Mouse (Mus musculus): ENCODE data around the gene Vwce. TPM values are rescaled to one million over a fixed set of nuclear protein-coding genes. Genes with fewer than 3 reads are reported as not detected.

Gene Vwce
- polyA plus RNA-seq, 1 experiment from 2014 or later = 1.2 TPM

DNA sequence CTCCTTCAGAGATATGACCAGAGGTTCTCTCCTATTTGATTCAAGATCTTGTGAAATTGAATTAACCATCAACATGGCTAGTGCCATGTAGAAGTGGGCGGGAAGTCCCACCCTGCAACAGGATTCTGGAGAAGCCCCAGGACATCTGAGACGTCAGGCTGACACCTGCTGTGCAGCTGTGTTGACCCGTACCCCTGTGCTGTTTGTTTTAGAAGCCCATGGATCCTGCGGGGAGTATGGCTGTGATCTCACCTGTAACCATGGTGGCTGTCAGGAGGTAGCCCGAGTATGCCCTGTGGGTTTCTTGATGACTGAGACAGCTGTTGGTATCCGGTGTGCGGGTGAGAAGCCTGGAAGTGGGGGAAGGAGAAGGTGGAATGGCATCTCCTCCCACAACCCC, 3.8 kb downstream of the Vwce start:
- Histone ChIP-seq H3K9me3 (ENCODE audit: control insufficient read depth, low read length) (no peaks in the 10 kb centered on the region), H3K27ac (ENCODE audit: low read depth, low read length) (no peak overlapping the region), H3K27me3 (replicated peaks; ENCODE audit: control insufficient read depth, insufficient read depth, low read length) (no peaks in the 10 kb centered on the region), H3K4me2 (ENCODE audit: low read length) (no peak overlapping the region), H3K9ac (ENCODE audit: low read depth, low read length) (no peak overlapping the region), H3K36me3 (ENCODE audit: control insufficient read depth, insufficient read depth, low read length) (no peaks in the 10 kb centered on the region), H3K4me1 (ENCODE audit: control insufficient read depth, insufficient read depth, low read depth, low read length) (peaks cover 17% of the 10 kb centered on the region), H3K4me3 (ENCODE audit: low read length) (no peak overlapping the region)
- WGBS = 64% methylated on average over 7 of the region's 7 CpGs
- no peak for ATAC-seq

DNA sequence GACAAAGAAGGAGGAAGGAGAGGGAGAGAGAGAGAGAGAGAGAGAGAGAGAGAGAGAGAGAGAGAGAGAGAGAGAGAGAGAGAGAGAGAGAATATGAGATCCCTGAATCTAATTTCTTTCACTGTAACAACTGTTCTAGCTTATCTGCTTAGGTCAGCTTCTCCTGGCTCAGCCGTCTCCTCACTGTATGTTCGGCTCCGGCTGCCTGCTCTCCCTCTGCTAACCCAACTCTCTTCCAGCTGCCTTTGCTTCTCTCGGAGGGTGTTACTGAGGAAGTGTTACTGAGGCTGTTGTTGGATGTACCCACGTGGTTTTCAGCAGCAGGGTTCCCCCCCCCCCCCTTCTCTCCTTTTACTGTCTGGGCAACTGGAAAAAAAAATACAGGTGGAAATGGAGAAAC, 6.1 kb downstream of the Vwce start:
- Histone ChIP-seq H3K27me3 (replicated peaks; ENCODE audit: control insufficient read depth, insufficient read depth, low read length) (no peaks in the 10 kb centered on the region), H3K4me1 (ENCODE audit: control insufficient read depth, insufficient read depth, low read depth, low read length) (peaks cover 7% of the 10 kb centered on the region), H3K9ac (ENCODE audit: low read depth, low read length) (no peak overlapping the region), H3K4me3 (ENCODE audit: low read length) (no peak overlapping the region), H3K27ac (ENCODE audit: low read depth, low read length) (no peak overlapping the region), H3K36me3 (ENCODE audit: control insufficient read depth, insufficient read depth, low read length) (no peaks in the 10 kb centered on the region), H3K9me3 (ENCODE audit: control insufficient read depth, low read length) (no peaks in the 10 kb centered on the region), H3K4me2 (ENCODE audit: low read length) (no peak overlapping the region)
- ATAC-seq = no peak
- 9% methylated on average over 5 of the region's 5 CpGs for WGBS

GRCm38 (mm10) chr19:10640589-10641378, 6.8 kb downstream of the Vwce start:
- no peak for ATAC-seq
- Histone ChIP-seq H3K9ac (ENCODE audit: low read depth, low read length) (no peak overlapping the region), H3K4me1 (ENCODE audit: control insufficient read depth, insufficient read depth, low read depth, low read length) (peaks cover 3% of the 10 kb centered on the region; the same call in 1 of the 2 replicates), H3K27ac (ENCODE audit: low read depth, low read length) (no peak overlapping the region), H3K4me3 (ENCODE audit: low read length) (no peak overlapping the region), H3K4me2 (ENCODE audit: low read length) (no peak overlapping the region), H3K9me3 (ENCODE audit: control insufficient read depth, low read length) (no peaks in the 10 kb centered on the region), H3K27me3 (replicated peaks; ENCODE audit: control insufficient read depth, insufficient read depth, low read length) (no peaks in the 10 kb centered on the region), H3K36me3 (ENCODE audit: control insufficient read depth, insufficient read depth, low read length) (no peaks in the 10 kb centered on the region)
- WGBS = 49% methylated on average over 13 of the region's 13 CpGs

GRCm38 (mm10) chr19:10645616-10646015, 11.6 kb downstream of the Vwce start:
- H3K9me3 ChIP-seq (ENCODE audit: control insufficient read depth, low read length) = no peaks in the 10 kb centered on the region
- no peak overlapping the region for H3K4me3 ChIP-seq (ENCODE audit: low read length)
- no peaks in the 10 kb centered on the region for H3K36me3 ChIP-seq (ENCODE audit: control insufficient read depth, insufficient read depth, low read length)
- ATAC-seq = no peak
- no peaks in the 10 kb centered on the region for H3K27me3 ChIP-seq (replicated peaks; ENCODE audit: control insufficient read depth, insufficient read depth, low read length)
- H3K27ac ChIP-seq (ENCODE audit: low read depth, low read length) = no peak overlapping the region
- WGBS = 84% methylated on average over 2 of the region's 2 CpGs
- no peaks in the 10 kb centered on the region for H3K4me1 ChIP-seq (ENCODE audit: control insufficient read depth, insufficient read depth, low read depth, low read length)
- no peak overlapping the region for H3K4me2 ChIP-seq (ENCODE audit: low read length)
- H3K9ac ChIP-seq (ENCODE audit: low read depth, low read length) = no peak overlapping the region

DNA sequence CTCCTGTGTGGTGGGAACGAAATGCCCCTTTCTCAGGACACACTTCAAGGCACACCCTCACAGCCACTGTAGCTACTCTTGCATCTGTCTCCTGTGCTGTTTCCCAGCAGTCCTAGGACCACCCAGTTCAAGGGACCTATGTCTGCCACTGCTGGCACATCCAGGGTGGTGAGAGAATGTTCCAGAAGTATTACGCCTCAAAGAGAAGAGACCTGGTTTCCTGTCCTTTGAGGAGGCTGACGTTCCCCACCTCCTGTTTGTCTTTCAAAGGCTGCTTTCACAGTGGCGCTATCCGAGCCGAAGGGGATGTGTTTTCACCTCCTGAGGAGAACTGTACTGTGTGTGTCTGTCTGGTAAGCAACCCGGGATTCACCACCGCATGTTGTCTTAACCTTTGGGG, 14.1 kb downstream of the Vwce start:
- no peak overlapping the region for H3K9ac ChIP-seq (ENCODE audit: low read depth, low read length)
- ATAC-seq = no peak
- H3K9me3 ChIP-seq (ENCODE audit: control insufficient read depth, low read length) = no peaks in the 10 kb centered on the region
- H3K4me1 ChIP-seq (ENCODE audit: control insufficient read depth, insufficient read depth, low read depth, low read length) = no peaks in the 10 kb centered on the region
- H3K4me2 ChIP-seq (ENCODE audit: low read length) = no peak overlapping the region
- H3K4me3 ChIP-seq (ENCODE audit: low read length) = no peak overlapping the region
- H3K27me3 ChIP-seq (replicated peaks; ENCODE audit: control insufficient read depth, insufficient read depth, low read length) = no peaks in the 10 kb centered on the region
- 78% methylated on average over 8 of the region's 8 CpGs for WGBS
- H3K36me3 ChIP-seq (ENCODE audit: control insufficient read depth, insufficient read depth, low read length) = no peaks in the 10 kb centered on the region
- H3K27ac ChIP-seq (ENCODE audit: low read depth, low read length) = no peak overlapping the region

GRCm38 (mm10) chr19:10656058-10656457, 22.0 kb downstream of the Vwce start:
- Histone ChIP-seq H3K4me3 (ENCODE audit: low read length) (no peak overlapping the region), H3K36me3 (ENCODE audit: control insufficient read depth, insufficient read depth, low read length) (no peaks in the 10 kb centered on the region), H3K4me1 (ENCODE audit: control insufficient read depth, insufficient read depth, low read depth, low read length) (no peaks in the 10 kb centered on the region), H3K27ac (ENCODE audit: low read depth, low read length) (no peak overlapping the region), H3K9ac (ENCODE audit: low read depth, low read length) (no peak overlapping the region), H3K4me2 (ENCODE audit: low read length) (no peak overlapping the region), H3K27me3 (replicated peaks; ENCODE audit: control insufficient read depth, insufficient read depth, low read length) (no peaks in the 10 kb centered on the region), H3K9me3 (ENCODE audit: control insufficient read depth, low read length) (no peaks in the 10 kb centered on the region)
- 59% methylated on average over 3 of the region's 3 CpGs for WGBS
- no peak for ATAC-seq

DNA sequence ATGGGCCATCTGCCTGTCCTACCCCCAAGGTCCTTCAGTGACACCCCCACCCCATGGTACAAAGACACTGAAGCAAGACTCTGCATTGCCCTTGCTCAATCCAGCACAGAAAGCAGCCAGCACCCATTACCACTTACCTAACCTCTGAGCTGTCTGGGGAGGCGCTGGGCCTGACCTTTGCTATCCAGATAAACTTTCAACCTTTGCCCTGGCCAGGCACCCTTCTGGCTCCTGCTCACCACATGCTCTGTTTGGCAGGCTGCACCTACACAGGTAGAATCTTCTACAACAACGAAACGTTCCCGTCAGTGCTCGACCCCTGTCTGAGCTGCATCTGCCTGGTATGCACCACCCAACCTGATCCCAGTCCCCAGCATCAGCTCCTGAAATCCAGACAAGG, 23.7 kb downstream of the Vwce start:
- ATAC-seq = no peak
- no peaks in the 10 kb centered on the region for H3K4me1 ChIP-seq (ENCODE audit: control insufficient read depth, insufficient read depth, low read depth, low read length)
- H3K9me3 ChIP-seq (ENCODE audit: control insufficient read depth, low read length) = no peaks in the 10 kb centered on the region
- no peak overlapping the region for H3K9ac ChIP-seq (ENCODE audit: low read depth, low read length)
- 85% methylated on average over 5 of the region's 5 CpGs for WGBS
- H3K27me3 ChIP-seq (replicated peaks; ENCODE audit: control insufficient read depth, insufficient read depth, low read length) = no peaks in the 10 kb centered on the region
- no peak overlapping the region for H3K4me3 ChIP-seq (ENCODE audit: low read length)
- H3K27ac ChIP-seq (ENCODE audit: low read depth, low read length) = no peak overlapping the region
- H3K36me3 ChIP-seq (ENCODE audit: control insufficient read depth, insufficient read depth, low read length) = no peaks in the 10 kb centered on the region
- H3K4me2 ChIP-seq (ENCODE audit: low read length) = no peak overlapping the region

GRCm38 (mm10) chr19:10658406-10658805, 24.4 kb downstream of the Vwce start:
- H3K9ac ChIP-seq (ENCODE audit: low read depth, low read length) = no peak overlapping the region
- ATAC-seq = no peak
- H3K36me3 ChIP-seq (ENCODE audit: control insufficient read depth, insufficient read depth, low read length) = no peaks in the 10 kb centered on the region
- H3K9me3 ChIP-seq (ENCODE audit: control insufficient read depth, low read length) = no peaks in the 10 kb centered on the region
- no peaks in the 10 kb centered on the region for H3K27me3 ChIP-seq (replicated peaks; ENCODE audit: control insufficient read depth, insufficient read depth, low read length)
- 80% methylated on average over 2 of the region's 2 CpGs for WGBS
- H3K4me1 ChIP-seq (ENCODE audit: control insufficient read depth, insufficient read depth, low read depth, low read length) = no peaks in the 10 kb centered on the region
- H3K4me3 ChIP-seq (ENCODE audit: low read length) = no peak overlapping the region
- H3K27ac ChIP-seq (ENCODE audit: low read depth, low read length) = no peak overlapping the region
- no peak overlapping the region for H3K4me2 ChIP-seq (ENCODE audit: low read length)

DNA sequence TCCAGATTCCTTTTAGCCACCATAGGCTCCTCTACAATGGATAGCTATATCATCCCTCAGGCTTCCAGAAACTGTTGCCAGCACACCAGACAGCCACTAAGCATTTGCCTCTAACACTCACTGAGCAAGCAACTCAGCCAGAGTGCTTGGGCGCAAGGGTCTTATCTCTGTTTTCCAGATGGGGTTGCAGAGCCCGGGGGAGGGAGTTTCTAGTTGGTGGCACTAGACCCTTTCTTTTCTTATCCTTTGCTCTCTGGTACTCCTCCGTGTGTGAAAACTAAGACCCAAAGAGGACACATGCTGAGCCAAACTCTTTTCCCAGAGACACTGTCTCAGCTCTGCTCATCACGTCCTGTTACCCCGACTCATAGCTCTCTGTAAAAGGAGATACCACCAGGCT, 27.4 kb downstream of the Vwce start:
- Histone ChIP-seq H3K4me3 (ENCODE audit: low read length) (no peak overlapping the region), H3K9ac (ENCODE audit: low read depth, low read length) (no peak overlapping the region), H3K4me1 (ENCODE audit: control insufficient read depth, insufficient read depth, low read depth, low read length) (no peaks in the 10 kb centered on the region), H3K36me3 (ENCODE audit: control insufficient read depth, insufficient read depth, low read length) (no peaks in the 10 kb centered on the region), H3K9me3 (ENCODE audit: control insufficient read depth, low read length) (no peaks in the 10 kb centered on the region), H3K27ac (ENCODE audit: low read depth, low read length) (no peak overlapping the region), H3K27me3 (replicated peaks; ENCODE audit: control insufficient read depth, insufficient read depth, low read length) (no peaks in the 10 kb centered on the region), H3K4me2 (ENCODE audit: low read length) (no peak overlapping the region)
- WGBS = 68% methylated on average over 5 of the region's 5 CpGs
- no peak for ATAC-seq

Measured in hindbrain, embryonic 16.5 days (tissue).